Mouse (Mus musculus) spleen, adult 2 months (tissue): ENCODE results near the gene Pfdn4.

Experiments used
- CTCF ChIP-seq: fragments of 200-500 bp; IDR thresholded peaks from 2 replicates; pipeline ENCODE4 v1.5.1; 2011; ENCODE audit warnings: mild to moderate bottlenecking, inconsistent platforms; ENCODE audit not compliant: insufficient read depth, insufficient read length, insufficient replicate concordance; ENCODE audit errors: extremely low read depth
- POLR2A ChIP-seq: fragments of 200-500 bp; IDR thresholded peaks from 2 replicates; pipeline ENCODE4 v1.6.1; 2011; ENCODE audit warnings: low read depth, low read length, inconsistent platforms

DNA sequence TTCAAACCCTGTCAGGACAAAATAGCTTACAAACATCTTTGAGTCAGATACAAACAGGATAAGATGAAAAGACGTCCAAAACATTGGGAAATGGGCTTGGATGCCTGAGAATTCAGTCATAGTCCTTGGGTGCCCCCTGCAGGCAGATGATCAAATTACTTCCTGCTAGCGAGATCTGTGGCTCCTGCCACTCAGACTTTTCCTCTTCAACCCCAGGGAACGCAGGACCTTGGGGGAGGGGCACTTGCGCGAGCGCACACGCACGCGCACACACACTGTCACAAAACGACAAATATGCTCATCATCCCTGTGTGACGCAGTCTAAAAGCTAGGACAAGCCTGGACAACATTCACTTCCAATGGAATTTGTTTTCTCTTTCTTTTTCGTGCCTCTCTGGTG, 12.6 kb downstream of the Pfdn4 start:
- TF ChIP-seq CTCF (peak; percentile 44; the same call in 1 of the 2 replicates), POLR2A (no peak)
